Mouse (Mus musculus) urinary bladder, adult 18-20 months (tissue): ENCODE data around the gene Zfp668.

ENCODE experiments used
- DNase-seq, 2 experiments: peaks; one replicate each; pipeline ENCODE4 v3.0.0; 2022; ENCODE audit warnings: low spot score in 2 of 2, mixed read lengths in 2 of 2

The Zfp668 gene

GRCm38 (mm10) chr7:127895442-127895841 lies 18.8 kb upstream of the Zfp668 start, which contains the start of the genes Gm21974 and Vkorc1:
TSS of gene Gm21974 (minus strand) at chr7:127895454.
TSS of gene Vkorc1 (minus strand) at chr7:127895617.
- DNase-seq = peak; percentile 91 to 95

GRCm38 (mm10) chr7:127894480-127894879 lies 17.9 kb upstream of the Zfp668 start:
- DNase-seq = no peak

DNA sequence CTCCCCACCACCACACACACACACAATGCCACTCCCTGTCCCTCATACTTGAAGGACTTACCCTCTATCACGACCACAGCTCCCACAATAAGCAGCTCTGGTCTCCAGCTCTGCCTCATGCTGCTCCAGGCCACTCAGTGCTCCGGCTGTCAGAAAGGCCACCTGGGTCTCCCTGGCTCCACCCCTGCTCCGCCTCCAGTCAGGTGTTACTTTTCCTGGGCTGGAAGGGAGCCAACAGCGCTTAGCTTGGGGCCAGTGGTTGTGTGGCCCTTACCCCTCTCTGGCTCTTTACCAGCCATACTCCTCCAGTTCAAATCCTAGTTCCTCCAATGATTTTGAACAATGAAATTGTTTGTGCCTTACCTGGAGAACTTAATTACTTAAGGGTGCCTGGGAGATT lies 14.2 kb upstream of the Zfp668 start, which contains the start of gene Prss53:
TSS of gene Prss53 (minus strand) at position 173 of the 400 bp plus-strand sequence.
- DNase-seq = no peak

DNA sequence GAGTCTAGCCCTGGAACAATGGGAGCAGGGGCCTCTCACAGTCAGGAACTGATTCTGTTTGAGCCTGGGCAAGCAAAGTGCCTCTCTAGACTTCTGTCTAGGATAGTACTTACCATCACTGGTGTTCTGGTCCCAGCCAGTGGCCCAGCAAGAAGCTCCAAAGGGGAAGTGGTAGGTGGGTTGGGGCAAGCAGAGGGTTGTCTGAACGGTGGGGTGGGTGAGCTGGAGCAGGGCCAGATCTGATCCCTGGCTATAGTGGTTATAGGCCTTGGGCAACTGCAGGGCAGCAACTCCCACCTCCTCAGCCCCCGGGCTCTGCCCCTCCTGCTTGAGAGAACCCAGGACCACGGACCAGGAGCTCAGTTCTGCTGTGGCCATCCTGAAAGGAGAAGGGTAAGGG lies 12.2 kb upstream of the Zfp668 start:
- DNase-seq = no peak

- DNase-seq = no peak
Measured at GRCm38 (mm10) chr7:127887781-127888180, 11.2 kb upstream of the Zfp668 start.

GRCm38 (mm10) chr7:127887191-127887590 lies 10.6 kb upstream of the Zfp668 start:
- no peak for DNase-seq

- DNase-seq = no peak
Measured at GRCm38 (mm10) chr7:127886551-127886950, 9.9 kb upstream of the Zfp668 start.

DNA sequence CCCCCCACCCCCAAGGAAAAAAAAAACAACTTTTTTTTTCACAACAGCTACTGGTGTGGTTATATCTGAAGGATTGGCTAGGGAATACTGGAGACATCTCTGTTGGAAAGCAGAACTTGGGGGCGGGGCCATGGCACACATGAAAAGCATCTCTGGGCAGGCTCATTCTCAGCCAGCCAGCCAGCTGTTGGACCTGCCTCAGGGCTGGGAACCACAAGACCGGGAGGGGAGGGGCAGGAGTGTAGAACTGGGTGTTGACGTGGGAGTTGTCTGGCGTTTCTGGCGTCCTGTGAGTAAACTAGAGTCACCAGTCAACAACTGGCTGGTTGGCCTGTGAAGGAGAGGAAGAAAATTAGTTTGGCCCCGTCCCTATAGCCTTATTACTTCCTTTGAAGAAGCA lies 9.3 kb upstream of the Zfp668 start:
- peak in 1 of 2 experiments; percentile 62 for DNase-seq

DNA sequence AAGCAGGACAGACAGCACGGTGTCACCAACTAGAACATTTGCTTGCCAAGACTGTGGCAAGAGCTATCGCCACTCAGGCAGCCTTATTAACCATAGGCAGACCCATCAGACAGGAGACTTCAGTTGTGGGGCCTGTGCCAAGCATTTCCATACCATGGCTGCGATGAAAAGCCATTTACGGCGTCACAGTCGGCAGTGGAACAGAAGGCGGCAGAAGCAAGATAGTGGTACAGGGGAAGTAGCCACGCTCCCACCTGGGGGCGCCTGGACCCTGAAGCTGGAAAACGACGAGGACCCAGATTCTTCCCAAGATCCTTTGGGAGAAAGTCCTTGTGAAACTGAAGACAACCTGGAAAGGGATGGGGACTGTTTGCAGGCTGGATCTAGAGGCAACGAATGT lies 3.8 kb upstream of the Zfp668 start:
- no peak for DNase-seq

GRCm38 (mm10) chr7:127879301-127879700 lies 2.7 kb upstream of the Zfp668 start:
- DNase-seq = no peak

- peak; percentile 64 to 79 for DNase-seq
Measured at GRCm38 (mm10) chr7:127876041-127876466, 574 bp downstream of the Zfp668 start, which contains the start of gene Zfp646. TSS of gene Zfp646 (plus strand) at chr7:127876221.

DNA sequence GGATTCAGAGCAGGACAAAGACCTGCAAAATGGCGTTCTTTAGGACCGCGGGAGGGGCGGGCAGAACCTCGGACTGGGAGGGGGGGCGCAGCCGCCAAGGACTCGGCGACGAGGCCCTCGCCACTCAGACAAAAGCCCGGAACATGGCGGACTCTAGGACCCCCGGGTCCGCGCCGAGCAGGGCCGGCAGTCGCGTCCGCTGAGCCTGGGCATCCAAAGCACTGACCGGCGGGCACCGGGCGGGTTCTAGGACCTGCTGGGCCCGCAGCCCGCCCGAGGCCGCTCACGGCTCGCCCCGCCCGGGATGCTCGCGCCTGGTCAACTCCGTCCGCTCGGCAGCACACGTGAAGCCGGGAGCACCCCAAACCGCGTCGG lies 1.0 kb downstream of the Zfp668 start:
- DNase-seq = peak; percentile 85 to 87

DNA sequence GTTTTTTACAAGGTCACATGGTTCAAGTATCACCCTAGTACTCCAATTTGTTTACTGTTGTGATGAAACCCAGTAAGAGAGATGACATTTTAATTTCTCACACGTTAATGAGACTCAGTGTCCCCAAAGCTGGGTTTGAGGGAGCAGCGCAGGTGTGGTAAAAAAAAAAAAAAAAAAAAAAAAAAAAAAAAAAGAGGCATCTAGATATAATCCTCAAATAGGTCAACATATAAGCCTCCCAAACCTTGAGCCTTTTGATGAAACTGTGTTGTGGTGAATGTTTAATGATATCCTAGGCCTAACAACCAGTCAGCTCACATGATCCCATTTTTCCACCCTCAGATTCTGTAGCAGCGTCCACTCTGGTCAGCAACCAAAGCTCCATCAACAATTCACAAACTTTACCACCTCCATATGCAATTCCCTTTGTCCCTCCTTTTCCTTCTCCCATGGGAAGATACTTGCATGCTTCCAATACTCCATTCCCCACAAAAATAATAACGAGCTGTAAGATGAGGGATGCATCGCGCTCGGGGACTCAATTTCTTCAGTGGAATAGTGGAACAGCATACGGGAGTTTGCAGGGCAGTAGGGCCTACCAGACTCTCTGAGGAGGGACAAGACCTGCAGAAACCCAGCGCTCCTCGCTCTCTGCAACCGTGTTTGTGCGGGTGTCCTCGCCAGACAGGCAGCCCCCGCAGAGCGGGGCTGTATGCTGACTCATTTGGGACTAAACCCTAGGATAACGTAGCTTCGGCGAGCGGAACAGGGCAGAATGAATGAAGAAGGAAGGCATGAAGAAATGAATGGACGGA lies 1.6 kb downstream of the Zfp668 start:
- no peak for DNase-seq

GRCm38 (mm10) chr7:127870136-127870821 lies 6.3 kb downstream of the Zfp668 start:
- no peak for DNase-seq

DNA sequence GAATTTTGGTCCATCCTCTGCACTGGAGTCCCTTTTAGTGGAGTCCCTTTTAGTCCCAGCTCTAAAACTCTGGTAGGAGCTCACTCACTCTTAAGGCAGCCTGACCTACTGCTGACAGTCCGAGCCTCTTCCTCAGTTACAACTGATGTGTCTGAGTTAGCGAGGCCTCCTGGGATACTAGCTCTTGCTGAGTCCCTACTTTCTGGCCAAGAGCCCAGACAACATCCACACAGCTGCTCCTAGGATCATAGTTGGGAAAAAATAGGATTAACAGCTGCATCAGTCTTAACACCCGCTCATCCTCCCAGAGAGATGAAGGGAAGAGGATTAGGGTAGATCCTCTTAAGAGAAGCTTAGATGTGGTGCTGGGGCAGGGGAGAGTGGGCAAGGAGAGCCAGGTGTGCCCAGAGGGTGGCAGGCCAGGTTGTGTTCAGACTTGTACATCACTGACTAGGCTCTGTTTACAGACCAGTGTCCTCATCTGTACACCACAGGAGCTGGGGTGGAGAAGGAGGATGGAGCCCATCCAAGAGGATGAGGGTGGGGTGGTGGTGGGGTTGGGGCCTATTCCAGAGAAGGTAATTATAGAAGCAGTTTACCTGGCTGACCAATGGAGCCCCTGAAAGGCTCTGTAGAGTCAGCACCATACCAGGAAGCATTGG lies 7.3 kb downstream of the Zfp668 start:
- no peak for DNase-seq

GRCm38 (mm10) chr7:127867641-127868040 lies 9.0 kb downstream of the Zfp668 start:
- DNase-seq = no peak

DNA sequence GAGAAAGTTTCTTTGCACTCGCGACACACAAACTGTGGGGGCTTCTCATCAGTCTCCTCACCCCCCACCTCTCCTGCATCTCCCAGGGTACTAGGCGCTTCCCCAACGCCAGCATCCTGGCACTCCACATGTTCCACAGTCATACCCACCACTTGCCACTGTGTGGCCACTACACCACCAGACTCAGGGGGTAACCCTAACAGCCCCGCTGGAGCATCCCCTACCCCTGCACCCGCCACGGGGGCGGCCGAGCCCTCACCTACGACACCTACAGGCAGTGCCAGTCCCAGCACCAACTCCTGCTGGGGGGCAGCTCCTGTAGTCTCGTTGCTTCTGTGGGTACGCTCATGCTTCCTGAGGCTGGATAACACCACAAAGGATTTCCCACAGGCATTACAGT lies 10.2 kb downstream of the Zfp668 start:
- no peak for DNase-seq

GRCm38 (mm10) chr7:127858258-127858657 lies 18.4 kb downstream of the Zfp668 start:
- DNase-seq = no peak

DNA sequence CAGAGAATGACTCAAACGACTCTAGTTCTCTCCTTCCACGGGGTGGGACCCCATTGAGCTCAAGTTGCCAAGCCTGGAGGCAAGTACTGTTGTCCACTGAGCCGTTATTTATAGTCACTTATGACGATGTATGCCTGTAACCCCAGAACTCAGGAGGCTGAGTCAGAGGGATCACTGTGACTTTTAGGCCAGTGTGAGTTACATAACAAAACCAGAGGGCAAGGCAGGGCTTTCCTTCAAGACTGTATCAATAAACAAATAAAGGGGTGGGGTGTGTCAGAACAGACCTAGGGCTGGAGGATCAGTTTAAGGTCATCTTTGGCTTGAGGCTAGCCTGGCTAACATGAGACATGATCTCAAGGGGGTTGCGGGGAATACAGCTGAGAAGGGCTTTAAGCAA lies 25.7 kb downstream of the Zfp668 start:
- peak in 1 of 2 experiments; percentile 27 for DNase-seq

DNA sequence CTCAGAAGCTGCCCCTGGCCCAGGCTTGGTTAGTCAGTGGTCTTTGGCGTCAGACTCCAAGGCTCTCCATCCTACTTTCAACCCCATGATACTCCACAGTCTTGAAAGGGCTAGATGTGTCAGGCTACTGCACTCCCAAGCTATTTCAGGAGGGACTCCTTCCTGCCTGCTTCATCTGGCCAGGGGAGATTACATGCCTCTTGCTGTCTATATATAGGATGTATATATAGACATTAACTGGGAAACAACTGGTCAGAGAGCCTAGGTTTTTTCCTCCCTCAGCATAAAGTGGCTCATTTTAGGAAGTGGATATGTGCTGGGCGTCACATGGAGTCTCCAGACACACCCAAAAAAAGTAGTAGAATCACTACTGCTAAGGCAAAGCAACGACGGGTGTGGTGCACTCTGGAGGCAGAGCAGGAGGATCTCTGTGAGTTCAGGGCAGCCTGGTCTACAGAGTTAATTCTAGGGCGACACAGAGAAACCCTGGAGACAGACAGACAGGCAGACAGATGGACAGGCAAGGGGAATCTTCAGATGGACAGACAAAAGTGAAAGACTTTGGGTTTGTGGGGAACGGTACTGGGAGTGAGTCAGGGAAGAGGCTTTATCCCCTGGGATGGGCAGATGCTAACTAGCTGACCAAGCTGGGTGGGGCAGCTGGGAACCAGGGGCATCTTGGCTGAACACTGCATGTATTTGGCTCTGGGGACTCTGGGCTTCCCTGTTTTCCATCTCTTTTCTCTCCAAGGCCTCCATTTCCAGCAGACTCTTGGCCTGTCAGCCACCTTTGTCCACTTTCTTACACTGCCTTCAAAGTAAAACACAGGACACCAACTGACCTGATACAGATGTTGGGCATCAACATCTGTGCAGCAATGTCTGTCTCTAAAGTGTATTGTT lies 26.4 kb downstream of the Zfp668 start:
- DNase-seq = no peak
